Mouse (Mus musculus): ENCODE measurements around the gene Hoxb6. TPM values are rescaled to one million over a fixed set of nuclear protein-coding genes. Genes with fewer than 3 reads are reported as not detected.

Gene Hoxb6
- 5.7 and 6.4 TPM in 2 replicates for polyA plus RNA-seq (2015; fragmentation: Nextera tagmentation; extraction: Ambion mirVana)

DNA sequence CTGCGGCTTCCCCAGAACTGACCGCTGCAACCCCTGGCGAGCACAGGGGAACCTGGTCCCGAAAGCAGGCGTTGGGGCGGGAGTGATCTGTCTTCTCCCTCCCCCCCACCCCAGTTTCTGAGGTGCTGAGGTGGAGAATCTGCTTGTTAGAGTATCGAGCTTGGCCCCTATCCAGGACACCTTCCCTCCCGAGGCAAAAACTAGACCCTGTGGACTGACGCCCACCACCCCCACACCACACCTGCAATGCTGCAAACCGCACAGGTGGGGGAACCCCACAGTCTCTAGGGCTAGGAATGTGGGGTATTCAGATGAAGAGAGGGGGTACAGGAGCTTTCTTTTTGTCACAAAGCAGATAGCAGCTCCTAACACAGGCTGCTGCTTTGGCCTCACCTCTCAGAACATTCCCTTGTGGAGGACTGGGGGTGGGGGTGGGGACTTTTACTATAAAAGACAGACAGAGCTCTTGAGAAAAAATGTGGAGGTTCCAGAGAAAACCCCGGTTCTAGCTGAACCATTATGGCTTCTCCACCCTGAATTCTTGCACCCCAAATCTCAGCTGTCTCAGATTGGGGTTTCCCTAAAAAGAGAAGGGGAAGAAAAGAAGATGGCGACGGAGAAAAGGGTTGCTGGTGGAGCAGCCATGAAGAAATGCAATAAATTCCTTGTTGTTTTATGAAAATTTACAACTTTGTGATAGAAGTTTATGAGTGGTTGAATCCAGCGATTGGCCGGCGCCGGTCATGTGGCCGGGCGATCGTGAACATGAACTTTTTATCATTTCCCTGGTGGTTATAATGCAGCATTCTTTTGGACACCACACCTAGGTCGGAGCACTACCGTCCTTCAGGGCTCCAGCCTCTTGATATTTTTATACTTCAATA is at the start of gene Hoxb6:
TSS of gene Hoxb6 (plus strand) at position 796 of the 884 bp plus-strand sequence.
- H3K27me3 ChIP-seq (replicated peaks; ENCODE audit: control insufficient read depth, insufficient read depth, low read length) = peaks cover 75% of the 10 kb centered on the region
- no peaks in the 10 kb centered on the region for H3K36me3 ChIP-seq (ENCODE audit: control insufficient read depth, insufficient read depth)
- peak within 1 kb of the TSS; percentile 51 for H3K9ac ChIP-seq (ENCODE audit: low read depth, low read length)
- WGBS = 9% methylated on average over 22 of the region's 22 CpGs
- TF ChIP-seq CTCF (IDR thresholded peaks at IDR 0.05; ENCODE audit: low read depth) = no peak
- no peaks in the 10 kb centered on the region for H3K4me1 ChIP-seq (replicated peaks; ENCODE audit: control insufficient read depth, insufficient read depth, low read length)
- no peak for ATAC-seq
- no peaks in the 10 kb centered on the region for H3K9me3 ChIP-seq (ENCODE audit: control insufficient read depth)
- H3K27ac ChIP-seq (ENCODE audit: low read depth, low read length) = peak within 1 kb of the TSS; percentile 78
- H3K4me3 ChIP-seq (ENCODE audit: low read depth, low read length) = peak within 1 kb of the TSS; percentile 46
- peak within 1 kb of the TSS; percentile 63 for H3K4me2 ChIP-seq (replicated peaks; ENCODE audit: low read depth)

DNA sequence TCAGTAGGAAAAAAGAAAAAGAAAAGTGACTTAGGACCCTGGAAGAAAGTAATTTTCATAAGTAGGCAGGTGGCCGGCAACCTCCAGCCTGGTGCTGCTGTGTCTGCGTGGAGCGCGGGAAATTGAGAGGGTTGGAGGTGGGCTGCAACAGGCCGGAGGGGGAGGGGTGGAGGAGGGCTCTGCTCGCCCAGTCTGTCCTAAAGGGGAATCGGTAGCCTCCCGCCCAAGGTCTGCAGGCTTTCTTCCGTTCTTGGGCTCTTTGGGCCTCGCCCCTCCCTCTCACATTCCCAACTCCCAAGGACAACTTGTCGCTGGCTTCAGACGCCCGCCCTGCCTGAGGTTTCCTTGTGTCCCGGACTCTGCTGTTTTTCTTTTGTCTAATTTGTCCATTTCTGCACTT is 41.4 kb upstream of the Hoxb6 start:
- Histone ChIP-seq H3K27me3 (replicated peaks; ENCODE audit: control insufficient read depth, insufficient read depth, low read length) (peaks cover 81% of the 10 kb centered on the region), H3K27ac (ENCODE audit: low read depth, low read length) (no peak overlapping the region), H3K4me1 (replicated peaks; ENCODE audit: control insufficient read depth, insufficient read depth, low read length) (no peaks in the 10 kb centered on the region), H3K36me3 (ENCODE audit: control insufficient read depth, insufficient read depth) (no peaks in the 10 kb centered on the region), H3K4me2 (replicated peaks; ENCODE audit: low read depth) (peak overlapping the region; percentile 38), H3K9me3 (ENCODE audit: control insufficient read depth) (no peaks in the 10 kb centered on the region), H3K4me3 (ENCODE audit: low read depth, low read length) (peak overlapping the region; percentile 31), H3K9ac (ENCODE audit: low read depth, low read length) (no peak overlapping the region)
- no peak for TF ChIP-seq CTCF (IDR thresholded peaks at IDR 0.05; ENCODE audit: low read depth)
- ATAC-seq = 0 out of 2 replicates have a peak, but pooled peaks have one; percentile 8
- 0% methylated on average over 14 of the region's 14 CpGs for WGBS

DNA sequence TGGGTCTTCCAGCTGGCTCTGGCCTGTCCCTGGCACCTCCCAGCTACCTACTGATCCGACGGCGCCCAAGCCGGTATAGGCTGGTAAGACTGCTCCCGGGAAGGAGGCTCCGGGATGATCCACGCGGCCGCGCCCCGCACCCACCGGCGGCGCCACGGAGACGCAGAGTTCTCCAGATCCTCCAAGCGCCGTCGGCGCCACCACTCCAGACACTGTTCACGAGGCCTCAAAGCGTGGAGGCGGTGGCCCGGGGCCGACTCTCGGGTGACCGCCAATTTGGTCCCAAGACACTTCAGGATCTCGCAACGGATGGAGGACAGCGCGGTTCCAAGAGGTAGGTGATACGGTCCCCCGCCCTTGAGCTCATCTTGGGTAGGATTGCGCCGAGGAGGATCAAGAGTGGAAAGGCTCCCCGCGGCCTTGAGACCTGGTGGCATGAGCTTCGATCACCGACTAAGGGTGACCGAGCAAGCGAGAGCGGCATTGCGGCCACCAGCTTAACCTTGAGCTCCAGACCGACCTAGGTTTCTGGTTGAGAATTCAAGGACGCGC is 40.7 kb upstream of the Hoxb6 start:
- TF ChIP-seq CTCF (IDR thresholded peaks at IDR 0.05; ENCODE audit: low read depth) = no peak
- no peaks in the 10 kb centered on the region for H3K9me3 ChIP-seq (ENCODE audit: control insufficient read depth)
- peak overlapping the region; percentile 38; the same call in 1 of the 2 replicates for H3K4me2 ChIP-seq (replicated peaks; ENCODE audit: low read depth)
- ATAC-seq = no peak
- H3K4me3 ChIP-seq (ENCODE audit: low read depth, low read length) = peak overlapping the region; percentile 31
- no peak overlapping the region for H3K27ac ChIP-seq (ENCODE audit: low read depth, low read length)
- H3K9ac ChIP-seq (ENCODE audit: low read depth, low read length) = no peak overlapping the region
- H3K36me3 ChIP-seq (ENCODE audit: control insufficient read depth, insufficient read depth) = no peaks in the 10 kb centered on the region
- peaks cover 82% of the 10 kb centered on the region for H3K27me3 ChIP-seq (replicated peaks; ENCODE audit: control insufficient read depth, insufficient read depth, low read length)
- WGBS = under 1% methylated on average over 46 of the region's 46 CpGs
- no peaks in the 10 kb centered on the region for H3K4me1 ChIP-seq (replicated peaks; ENCODE audit: control insufficient read depth, insufficient read depth, low read length)

DNA sequence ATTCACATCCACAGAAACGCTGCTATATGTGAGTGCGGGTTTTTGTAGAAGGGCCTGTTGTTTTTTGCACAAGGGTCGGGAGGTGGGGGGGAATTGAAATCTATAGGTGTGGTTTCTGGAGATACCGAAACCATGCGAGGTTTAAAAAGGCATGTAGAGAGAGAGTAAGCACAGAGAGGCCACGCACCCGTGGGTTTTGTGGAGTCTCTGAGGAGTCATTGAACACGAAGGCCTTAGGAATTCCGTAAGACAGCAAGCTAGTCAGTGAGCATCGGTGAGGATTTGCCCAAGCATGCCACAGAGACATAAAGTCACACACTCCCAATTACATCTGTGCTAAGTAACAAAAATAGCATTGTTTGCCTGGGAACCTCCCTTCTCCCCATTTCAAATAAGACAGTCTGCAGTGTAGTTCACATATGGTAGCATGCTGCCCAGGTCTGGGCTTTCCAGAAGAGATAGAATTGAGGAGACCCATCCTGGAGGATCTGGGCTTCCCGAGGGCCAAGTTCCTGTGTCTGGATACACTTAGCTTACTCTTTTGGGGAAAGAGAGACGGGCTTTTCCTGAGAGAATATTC is 39.6 kb upstream of the Hoxb6 start:
- 0 out of 2 replicates have a peak overlapping the region, but pooled peaks have one; percentile 22 for H3K9ac ChIP-seq (ENCODE audit: low read depth, low read length)
- H3K36me3 ChIP-seq (ENCODE audit: control insufficient read depth, insufficient read depth) = no peaks in the 10 kb centered on the region
- H3K27me3 ChIP-seq (replicated peaks; ENCODE audit: control insufficient read depth, insufficient read depth, low read length) = peaks cover 84% of the 10 kb centered on the region
- H3K4me2 ChIP-seq (replicated peaks; ENCODE audit: low read depth) = peak overlapping the region; percentile 9; the same call in 1 of the 2 replicates
- no peak for TF ChIP-seq CTCF (IDR thresholded peaks at IDR 0.05; ENCODE audit: low read depth)
- peak overlapping the region; percentile 31 for H3K4me3 ChIP-seq (ENCODE audit: low read depth, low read length)
- no peak overlapping the region for H3K27ac ChIP-seq (ENCODE audit: low read depth, low read length)
- 8% methylated on average over 12 of the region's 12 CpGs for WGBS
- ATAC-seq = no peak
- H3K4me1 ChIP-seq (replicated peaks; ENCODE audit: control insufficient read depth, insufficient read depth, low read length) = no peaks in the 10 kb centered on the region
- no peaks in the 10 kb centered on the region for H3K9me3 ChIP-seq (ENCODE audit: control insufficient read depth)

GRCm38 (mm10) chr11:96254221-96254620 is 38.1 kb upstream of the Hoxb6 start:
- Histone ChIP-seq H3K27me3 (replicated peaks; ENCODE audit: control insufficient read depth, insufficient read depth, low read length) (peaks cover 98% of the 10 kb centered on the region), H3K9ac (ENCODE audit: low read depth, low read length) (no peak overlapping the region), H3K27ac (ENCODE audit: low read depth, low read length) (no peak overlapping the region), H3K4me3 (ENCODE audit: low read depth, low read length) (0 out of 2 replicates have a peak overlapping the region, but pooled peaks have one; percentile 31), H3K4me2 (replicated peaks; ENCODE audit: low read depth) (0 out of 2 replicates have a peak overlapping the region, but pooled peaks have one; percentile 9), H3K4me1 (replicated peaks; ENCODE audit: control insufficient read depth, insufficient read depth, low read length) (no peaks in the 10 kb centered on the region), H3K36me3 (ENCODE audit: control insufficient read depth, insufficient read depth) (no peaks in the 10 kb centered on the region), H3K9me3 (ENCODE audit: control insufficient read depth) (no peaks in the 10 kb centered on the region)
- WGBS = 1% methylated on average over 11 of the region's 11 CpGs
- TF ChIP-seq CTCF (IDR thresholded peaks at IDR 0.05; ENCODE audit: low read depth) = no peak
- no peak for ATAC-seq

Measured in intestine, postnatal 0 days (tissue).